Mouse (Mus musculus) induced T-regulatory cell, adult 2 months (primary cell): ENCODE results near the gene 6030445D17Rik.
A peak's percentile ranks its signal among the peaks of the same experiment; 100 is the strongest.

Experiments
- DNase-seq: peaks from one replicate; pipeline ENCODE4 v3.0.0-alpha.2; 2012; ENCODE audit warnings: low read depth

6030445D17Rik gene

DNA sequence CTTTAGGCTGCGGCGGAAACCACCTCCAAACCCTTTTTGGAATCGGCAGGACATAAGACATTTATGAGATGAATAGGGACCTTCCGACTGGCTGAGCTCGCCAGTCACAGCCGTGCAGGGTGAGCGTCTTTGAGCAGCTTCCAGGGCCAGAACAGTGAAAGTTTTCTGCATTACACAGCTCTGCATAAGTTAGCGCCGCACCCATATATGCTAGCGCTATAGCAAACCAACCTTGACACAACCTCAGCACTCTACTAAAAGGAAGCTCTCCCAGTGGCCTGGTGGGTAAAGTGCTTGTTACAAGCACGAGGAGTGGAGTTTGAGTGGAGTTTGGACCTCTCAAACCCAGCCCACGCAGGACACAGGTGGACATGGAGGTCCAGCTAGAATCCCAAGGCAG lies 2.8 kb upstream of the 6030445D17Rik start:
- DNase-seq = no peak

DNA sequence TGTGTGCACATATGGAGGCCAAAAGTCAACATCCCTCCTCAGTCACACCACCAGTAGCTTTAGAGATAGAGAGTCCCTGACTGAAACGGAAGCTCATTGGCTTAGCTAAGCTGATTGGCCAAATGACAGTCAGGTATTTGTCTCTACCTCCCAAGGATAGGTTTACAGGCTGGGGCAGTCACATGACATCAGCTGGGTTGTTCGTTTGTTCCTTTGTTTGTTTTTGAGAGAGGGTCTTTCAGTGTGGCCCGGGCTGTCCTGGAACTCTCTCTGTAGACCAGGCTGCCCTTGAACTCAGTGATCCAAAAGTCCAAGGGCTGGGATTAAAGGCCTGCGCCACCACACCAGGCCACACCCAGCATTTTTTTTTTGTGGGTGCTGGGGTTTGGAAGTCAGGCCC lies 844 bp upstream of the 6030445D17Rik start:
- DNase-seq = no peak

DNA sequence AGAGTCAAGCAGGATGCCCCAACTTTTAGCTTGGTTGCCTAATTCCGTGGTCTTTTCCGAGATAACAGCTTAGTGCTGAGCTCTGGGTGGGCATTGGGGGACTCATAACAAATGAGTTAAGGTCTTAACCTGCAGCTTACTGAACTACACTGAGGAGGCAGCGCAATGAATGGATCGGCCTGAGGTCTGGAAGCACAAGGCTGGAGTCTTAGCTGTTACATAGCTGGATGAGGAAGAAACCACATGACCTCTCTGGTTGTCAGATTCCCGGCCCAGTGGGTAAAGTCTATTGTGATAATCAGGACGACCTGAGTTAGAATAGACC lies 327 bp upstream of the 6030445D17Rik start:
- DNase-seq = no peak

DNA sequence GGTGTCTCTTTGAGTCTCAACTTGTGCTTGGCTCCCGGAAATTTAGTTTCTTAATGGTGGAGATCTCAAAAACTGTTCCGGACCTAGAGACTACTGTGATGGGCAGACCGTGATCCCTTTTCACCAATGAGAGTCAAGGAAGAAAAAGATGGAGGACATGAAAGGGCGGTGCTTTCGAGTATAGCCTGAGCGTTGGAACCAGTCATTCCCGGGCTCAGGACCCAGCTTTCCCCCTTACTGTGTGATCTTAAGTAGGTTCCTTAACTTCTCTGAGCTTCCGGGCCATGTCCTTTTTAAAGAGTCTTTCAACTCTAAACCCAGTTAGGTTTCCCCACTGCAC lies 759 bp downstream of the 6030445D17Rik start:
- DNase-seq = peak; percentile 64

DNA sequence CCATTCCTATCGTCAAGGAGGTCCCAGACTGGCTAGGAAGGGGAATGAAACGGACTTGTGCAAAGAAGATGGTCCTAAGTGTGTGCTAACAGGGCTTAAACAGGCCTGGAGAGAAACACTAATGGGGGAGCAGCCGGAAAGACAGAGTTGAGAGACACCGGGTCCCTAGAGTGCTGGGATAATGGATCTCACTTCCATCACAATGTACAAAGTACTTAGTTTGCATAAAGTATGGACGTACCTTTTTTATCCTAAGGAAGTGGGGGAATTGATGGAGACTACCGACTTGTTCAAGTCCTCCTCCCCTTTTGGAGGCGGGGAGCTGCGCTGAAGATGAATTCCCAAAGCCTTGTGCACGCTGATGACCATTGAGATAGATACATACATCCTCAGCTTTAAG lies 1.4 kb downstream of the 6030445D17Rik start:
- DNase-seq = no peak

DNA sequence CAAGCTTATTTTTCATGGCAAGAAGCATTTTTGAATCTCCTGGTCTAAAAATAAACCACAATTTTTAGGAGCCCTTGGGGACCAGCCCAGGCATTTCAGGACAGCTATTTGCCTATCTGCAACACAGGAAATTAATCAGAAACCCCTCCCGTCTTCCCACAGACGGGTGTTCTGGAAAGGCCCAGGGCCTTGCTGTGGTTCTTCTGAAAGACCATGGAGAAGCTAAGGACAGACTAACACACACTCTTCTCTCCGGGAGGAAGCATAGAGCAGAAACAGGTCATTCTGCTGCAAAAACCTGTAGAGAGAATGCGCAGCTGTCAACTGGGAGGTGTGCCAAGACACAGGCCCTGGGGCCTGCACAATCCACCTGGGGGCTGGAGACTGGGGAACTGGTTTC lies 4.2 kb downstream of the 6030445D17Rik start:
- DNase-seq = no peak

DNA sequence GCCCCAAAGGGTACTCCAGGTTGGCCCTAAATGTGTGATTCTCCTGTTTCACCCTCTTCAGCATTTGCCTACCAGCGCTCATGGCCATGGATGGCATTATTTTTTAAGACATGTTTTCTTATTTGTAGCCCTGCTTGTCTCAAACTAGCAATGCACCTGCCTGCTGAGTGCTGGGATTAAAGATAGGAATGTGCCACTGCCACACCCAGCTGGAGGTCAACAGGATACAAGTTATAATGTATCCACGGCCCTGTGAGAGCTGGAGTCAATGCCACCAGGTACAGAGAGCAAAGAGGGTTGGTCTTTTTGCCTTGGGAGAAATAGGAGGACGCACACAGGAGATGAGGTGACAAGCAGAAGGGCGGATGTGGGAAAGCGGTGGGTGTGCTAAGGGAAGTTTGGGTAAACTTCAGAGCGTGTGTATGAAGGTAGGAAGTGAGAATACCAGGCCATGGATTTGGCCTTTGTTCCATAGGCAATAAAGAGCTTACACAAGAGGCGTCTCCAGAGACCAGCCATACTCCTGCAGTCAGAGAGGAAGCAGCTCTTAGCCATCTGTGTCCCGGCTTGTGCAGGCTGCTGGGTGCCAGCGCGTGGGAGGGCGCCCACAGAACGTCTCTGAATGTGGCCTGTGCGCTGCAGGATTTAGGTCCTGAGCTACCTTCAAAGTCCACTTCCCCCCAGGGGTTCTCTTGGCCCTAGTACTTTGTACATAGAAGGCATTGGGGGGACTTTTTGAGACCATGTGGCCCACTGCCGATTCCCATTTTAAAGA lies 6.7 kb downstream of the 6030445D17Rik start:
- DNase-seq = no peak

DNA sequence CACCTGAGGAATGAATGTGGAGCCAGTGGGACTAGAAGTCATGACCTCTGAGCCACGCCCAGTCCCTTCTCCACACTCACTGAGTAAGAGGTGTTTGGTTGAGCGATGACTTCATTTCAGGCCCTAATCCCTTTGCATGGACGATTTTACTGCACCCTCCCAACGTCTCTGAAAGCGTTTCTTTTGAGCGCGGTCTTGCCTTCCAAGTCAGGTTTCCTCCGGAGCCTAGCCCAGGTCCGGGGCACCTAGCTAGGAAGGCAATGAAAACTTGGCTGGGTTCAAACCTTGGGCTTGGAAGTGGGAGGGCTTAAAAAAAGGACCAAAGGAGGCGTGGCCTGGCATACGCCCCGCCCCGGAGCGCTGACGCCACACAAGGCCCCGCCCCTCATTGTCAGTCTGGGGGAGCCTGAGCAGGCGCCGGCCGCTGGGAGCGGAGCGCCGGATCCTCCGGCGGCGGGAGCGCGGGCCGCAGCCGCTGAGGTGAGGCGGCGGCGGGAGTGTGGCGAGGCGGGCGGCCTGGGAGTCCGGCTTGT lies 7.4 kb downstream of the 6030445D17Rik start, which contains the start of gene Luzp1:
Gene Luzp1 (plus strand): TSS at position 391 of the 533 bp plus-strand sequence.
- DNase-seq = peak; percentile 92

DNA sequence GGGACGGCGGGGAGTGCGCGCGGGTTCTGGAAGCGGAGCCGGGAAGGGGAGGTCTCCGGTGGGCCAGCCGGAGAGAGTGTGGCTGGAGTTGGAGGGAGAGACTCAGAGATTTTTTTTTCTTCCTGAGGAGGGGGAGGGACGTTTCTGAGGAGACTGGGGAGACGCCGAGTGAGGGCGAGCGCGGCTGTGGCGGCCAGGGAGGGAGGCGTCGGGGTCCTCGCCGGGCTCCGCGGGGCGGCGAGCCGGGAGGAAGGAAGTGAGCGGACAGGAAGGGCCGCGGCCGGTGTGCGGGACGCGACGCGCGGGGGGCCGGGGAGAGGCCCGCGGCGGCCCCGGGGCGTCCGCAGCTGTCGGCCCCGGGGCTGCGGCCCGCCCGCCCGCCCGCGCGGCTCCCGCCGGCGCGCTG lies 7.9 kb downstream of the 6030445D17Rik start:
- no peak for DNase-seq

DNA sequence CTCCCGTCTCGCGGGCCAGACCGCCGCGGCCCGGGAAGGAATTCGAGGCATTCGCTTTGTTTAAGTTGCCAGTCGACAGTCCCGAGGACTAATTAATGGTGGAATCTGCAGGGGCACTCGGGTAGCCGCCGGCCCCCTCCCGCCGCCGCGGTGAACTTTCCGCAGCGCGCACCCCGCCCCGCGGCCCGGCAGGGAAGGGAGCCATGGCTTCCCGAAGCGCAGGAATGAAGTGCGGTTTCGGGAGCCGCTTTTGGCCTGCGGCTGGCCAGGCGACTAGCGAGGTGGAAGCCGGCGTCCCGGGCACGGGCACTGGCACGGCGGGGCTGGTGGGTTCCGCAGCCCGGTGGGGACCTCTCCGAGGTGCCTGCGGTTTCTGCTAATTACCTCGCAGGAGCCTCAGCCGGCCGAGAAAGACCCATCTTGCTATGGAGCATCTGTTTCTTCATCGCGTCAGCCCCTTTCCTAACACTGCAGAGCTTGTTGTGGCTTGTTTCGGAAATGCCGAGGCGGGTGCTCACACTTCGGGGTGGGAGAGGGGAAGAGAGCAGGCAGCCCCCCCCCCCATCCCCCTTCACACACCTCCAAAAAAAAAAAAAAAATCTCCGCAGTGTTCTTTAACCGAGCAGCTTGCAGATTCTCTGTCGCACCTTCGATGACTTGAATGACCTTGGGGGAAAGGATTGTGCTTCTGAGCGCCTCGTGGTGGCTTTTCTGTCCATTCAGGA lies 8.5 kb downstream of the 6030445D17Rik start:
- DNase-seq = peak; percentile 60

DNA sequence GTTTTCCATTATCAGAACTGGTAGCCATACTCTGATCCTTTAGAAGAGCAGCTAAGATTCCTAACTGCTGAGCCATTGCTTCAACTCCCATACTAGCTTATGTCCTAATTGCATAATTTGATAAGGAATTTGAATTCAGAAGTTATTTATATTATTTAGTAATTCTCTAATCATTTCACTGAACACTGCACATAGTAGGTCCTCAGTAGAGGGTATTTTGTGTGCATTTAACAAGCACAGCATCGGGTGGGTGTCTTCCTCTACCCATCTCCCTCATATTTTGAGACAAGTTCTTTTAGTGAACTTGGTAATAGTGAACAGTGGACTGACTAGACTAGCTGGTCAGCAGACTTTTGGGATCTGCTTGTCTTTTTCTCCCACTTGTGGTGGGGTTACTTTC lies 14.6 kb downstream of the 6030445D17Rik start:
- DNase-seq = no peak

DNA sequence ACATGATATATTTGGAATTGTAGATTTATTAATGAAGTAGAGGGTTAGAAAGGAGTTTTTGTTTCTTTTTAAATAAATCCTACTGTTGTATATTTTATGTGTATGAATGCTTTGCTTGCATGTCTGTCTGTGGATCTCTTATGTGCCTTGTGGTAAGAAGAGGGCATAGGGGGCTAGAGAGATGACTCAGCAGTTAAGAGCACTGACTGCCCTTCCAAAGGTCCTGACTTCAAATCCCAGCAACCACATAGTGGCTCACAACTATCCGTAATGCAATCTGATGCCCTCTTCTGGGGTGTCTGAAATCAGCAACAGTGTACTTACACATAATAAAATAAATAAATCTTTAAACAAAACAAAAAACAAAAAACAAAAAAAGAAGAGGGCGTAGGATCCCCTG lies 24.5 kb downstream of the 6030445D17Rik start:
- no peak for DNase-seq

DNA sequence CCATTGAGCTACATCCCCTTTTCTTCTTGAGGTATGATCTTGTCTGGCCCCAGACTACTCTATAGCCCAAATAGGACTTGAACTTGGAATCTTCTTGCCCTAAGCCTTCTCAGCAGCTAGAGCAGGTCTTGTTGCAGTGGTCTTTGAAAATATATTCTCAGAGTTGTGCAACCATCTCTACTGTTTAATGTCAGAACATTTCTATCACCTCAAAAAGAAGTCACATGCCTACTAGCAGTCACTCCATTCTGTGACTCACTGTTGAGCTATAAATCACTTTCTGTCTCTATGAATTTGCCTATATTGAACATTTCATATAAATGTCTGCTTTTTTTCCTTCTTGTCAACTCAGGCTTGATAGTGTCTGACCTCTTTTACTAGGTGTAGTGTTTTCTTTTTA lies 33.9 kb downstream of the 6030445D17Rik start:
- no peak for DNase-seq

DNA sequence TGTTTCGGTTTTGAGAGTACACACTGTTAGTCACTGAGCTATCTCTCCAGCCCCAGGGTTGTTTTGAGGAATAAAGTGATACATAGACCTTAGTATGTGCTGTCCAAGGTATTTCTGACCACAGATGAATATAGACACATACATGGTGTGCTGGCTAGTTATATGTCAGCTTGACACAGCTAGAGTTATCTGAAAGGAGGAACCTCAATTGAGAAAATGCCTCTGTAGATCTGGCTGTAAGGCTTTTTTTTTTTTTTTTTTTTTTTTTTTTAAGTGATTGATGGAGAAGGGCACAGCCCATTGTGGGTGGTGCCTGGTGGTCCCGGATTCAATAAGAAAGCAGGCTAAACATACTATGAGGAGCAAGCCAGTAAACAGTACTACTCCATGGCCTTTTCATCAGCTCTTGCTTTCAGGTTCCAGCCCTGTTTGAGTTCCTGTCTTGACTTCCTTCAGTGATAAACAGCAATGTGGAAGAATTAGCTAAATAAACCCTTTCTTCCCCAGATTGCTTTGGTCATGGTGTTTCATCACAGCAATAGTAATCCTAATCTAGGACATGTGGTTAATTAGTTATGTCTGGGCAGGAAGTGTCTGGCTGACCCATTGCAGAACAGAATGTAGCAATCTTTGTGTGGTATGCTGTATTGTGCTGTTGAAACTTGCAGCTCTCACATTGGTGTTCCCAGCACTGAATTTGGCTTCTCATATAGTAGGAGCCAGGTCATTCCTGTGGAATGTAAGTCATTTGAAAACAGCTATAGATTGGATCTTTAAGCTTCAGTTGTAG lies 43.6 kb downstream of the 6030445D17Rik start:
- no peak for DNase-seq

DNA sequence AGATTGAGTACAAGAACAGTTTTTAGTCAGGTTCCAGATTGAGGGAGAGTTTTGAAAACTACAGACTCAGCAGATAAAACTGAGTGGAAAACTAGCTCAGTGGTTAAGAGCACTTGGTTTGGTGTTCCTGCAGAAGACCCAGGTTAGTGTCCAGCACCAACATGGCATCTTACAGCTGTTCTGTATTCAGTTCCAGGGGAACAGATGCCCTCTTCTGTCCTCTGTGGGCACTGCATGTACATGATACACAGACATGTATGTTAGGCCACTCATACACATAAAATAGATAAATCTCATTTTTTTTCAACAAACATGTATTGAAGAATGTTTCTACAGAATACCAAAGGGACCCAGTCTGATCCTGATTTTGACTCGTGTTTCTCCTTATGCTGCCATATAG lies 47.8 kb downstream of the 6030445D17Rik start:
- peak; percentile 63 for DNase-seq

DNA sequence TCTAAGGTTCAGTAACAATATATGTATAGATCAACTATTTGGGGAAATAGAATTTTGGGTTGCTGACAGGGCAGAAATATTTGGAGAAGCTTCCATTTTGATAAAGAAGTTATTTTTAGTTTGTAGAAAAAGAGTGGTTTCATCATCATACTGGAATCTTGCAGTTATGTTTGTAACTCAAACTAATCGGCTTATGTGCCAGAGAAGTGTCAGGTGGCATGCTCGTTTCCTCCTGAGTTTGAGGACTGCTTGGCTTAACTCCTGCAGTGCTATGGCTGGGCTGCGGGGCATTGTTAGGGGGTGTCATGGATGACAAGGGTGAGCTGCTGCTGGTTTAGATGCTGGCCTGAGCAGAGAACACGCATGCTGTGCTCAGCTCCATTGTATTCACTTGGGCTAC lies 49.7 kb downstream of the 6030445D17Rik start:
- DNase-seq = no peak

DNA sequence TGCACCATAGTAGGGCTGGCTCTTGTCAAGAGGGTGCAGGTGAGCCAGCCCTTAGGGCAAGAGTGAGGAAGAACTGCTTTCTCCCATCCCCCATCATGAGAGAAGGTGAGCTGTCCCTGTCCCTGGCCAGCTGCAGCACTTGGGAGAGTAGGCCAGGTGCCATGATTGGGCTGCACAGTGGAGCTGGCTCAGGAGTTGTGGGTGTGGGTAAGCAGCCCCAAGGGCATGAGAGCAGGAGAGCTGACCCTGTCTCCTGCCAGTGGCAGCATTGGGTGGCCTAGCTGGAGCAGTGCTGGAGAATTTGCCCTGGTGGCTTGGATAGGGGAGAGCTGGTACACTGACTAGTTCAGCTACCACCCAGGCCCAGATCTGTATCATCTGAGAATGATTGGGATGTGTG lies 50.9 kb downstream of the 6030445D17Rik start:
- DNase-seq = no peak
